Mouse (Mus musculus) olfactory bulb, adult 2 months (tissue): ENCODE data around the gene Dio1.

ENCODE experiments used
- CTCF ChIP-seq: fragments of 200-500 bp; IDR thresholded peaks from 2 replicates; pipeline ENCODE4 v1.5.1; 2012; ENCODE audit warnings: low read depth, mild to moderate bottlenecking, low read length, moderate library complexity; ENCODE audit not compliant: insufficient read depth
- POLR2A ChIP-seq: fragments of 200-500 bp; IDR thresholded peaks from 2 replicates; pipeline ENCODE4 v1.6.1; 2012; ENCODE audit warnings: mild to moderate bottlenecking, low read depth, low read length, moderate library complexity; ENCODE audit not compliant: insufficient read depth

GRCm38 (mm10) chr4:107302832-107303231 is 4.1 kb downstream of the Dio1 start:
- TF ChIP-seq POLR2A (no peak), CTCF (no peak)
